Mouse (Mus musculus) CD4-positive, CD25-positive, alpha-beta regulatory T cell, adult 4 months (primary cell): ENCODE data around the gene Serpinb13. TPM values are rescaled to one million over a fixed set of nuclear protein-coding genes. Genes with fewer than 3 reads are reported as not detected.
"Not testable (repeated sequence)": the region's sequence is repeated elsewhere in the genome, so short reads cannot be mapped to it uniquely, and the experiment has no call there.

Experiments used
- ATAC-seq: one replicate; pipeline ENCODE4 v1.8.0; 2017
- polyA plus RNA-seq, 2 experiments: library from polyadenylated mRNA; unstranded; fragments of 100-300 nt; shearing (Covaris generic); gene quantifications; one replicate each; pipeline ENCODE4 v1.2.1; 2017

Serpinb13 gene
- not detected for polyA plus RNA-seq

- no peak for ATAC-seq
Observed at GRCm38 (mm10) chr1:106980684-106981083, at the start of gene Serpinb13. Serpinb13 (plus strand) TSS chr1:106980984.

- ATAC-seq: no peak
Observed at GRCm38 (mm10) chr1:106931954-106932353, 48.8 kb upstream of the Serpinb13 start.

- ATAC-seq: no peak
Observed at GRCm38 (mm10) chr1:106933658-106934057, 47.1 kb upstream of the Serpinb13 start.

- ATAC-seq: no peak
Observed at GRCm38 (mm10) chr1:106934265-106934664, 46.5 kb upstream of the Serpinb13 start, which contains the start of gene Serpinb12. Serpinb12 (plus strand) TSS chr1:106934449.

GRCm38 (mm10) chr1:106947217-106947616 is 33.6 kb upstream of the Serpinb13 start:
- ATAC-seq: no peak

GRCm38 (mm10) chr1:106959981-106960380 is 20.8 kb upstream of the Serpinb13 start:
- no peak for ATAC-seq

- ATAC-seq: no peak
Observed at GRCm38 (mm10) chr1:106961023-106961422, 19.8 kb upstream of the Serpinb13 start.

GRCm38 (mm10) chr1:106983092-106983491 is 2.3 kb downstream of the Serpinb13 start:
- no peak for ATAC-seq

- no peak for ATAC-seq
Observed at GRCm38 (mm10) chr1:106983865-106984264, 3.1 kb downstream of the Serpinb13 start.

GRCm38 (mm10) chr1:107000424-107000823 is 19.6 kb downstream of the Serpinb13 start:
- no peak for ATAC-seq

- no peak for ATAC-seq
Observed at GRCm38 (mm10) chr1:107001754-107002153, 21.0 kb downstream of the Serpinb13 start.

- no peak for ATAC-seq
Observed at GRCm38 (mm10) chr1:107006316-107006715, 25.5 kb downstream of the Serpinb13 start.

GRCm38 (mm10) chr1:107014530-107014929 is 33.7 kb downstream of the Serpinb13 start:
- no peak for ATAC-seq

GRCm38 (mm10) chr1:107015210-107015609 is 34.4 kb downstream of the Serpinb13 start:
- no peak for ATAC-seq

GRCm38 (mm10) chr1:107025886-107026285 is 45.1 kb downstream of the Serpinb13 start:
- ATAC-seq: no peak

- ATAC-seq: not testable (repeated sequence)
Observed at GRCm38 (mm10) chr1:107034236-107034635, 53.5 kb downstream of the Serpinb13 start.

Other genes with a start within 250 kb of the Serpinb13 start
- 10 to 100 TPM; 25.5 to 32.4 TPM for gene Kdsr, start 221.3 kb upstream of the Serpinb13 start, polyA plus RNA-seq
- 10 to 100 TPM; 53.2 to 64.5 TPM for gene Vps4b, start 184.3 kb upstream of the Serpinb13 start, polyA plus RNA-seq
- not detected for gene Serpinb5, start 119.8 kb upstream of the Serpinb13 start, polyA plus RNA-seq
- not detected for gene Serpinb12, start 46.5 kb upstream of the Serpinb13 start, polyA plus RNA-seq
- gene Serpinb3a, start 71.3 kb downstream of the Serpinb13 start, polyA plus RNA-seq: not detected
- gene Serpinb3d, start 102.5 kb downstream of the Serpinb13 start, polyA plus RNA-seq: not detected